Mouse (Mus musculus) heart, postnatal 0 days (tissue): ENCODE data around the gene H2al2a.

ENCODE experiments used
- CTCF ChIP-seq: IDR thresholded peaks from 2 replicates; pipeline ENCODE4 v1.5.1; 2016; ENCODE audit warnings: antibody characterized with exemption, control low read depth, low read depth
- EP300 ChIP-seq: IDR thresholded peaks from 2 replicates; pipeline ENCODE4 v1.6.1; 2016; ENCODE audit warnings: antibody characterized with exemption, low read depth

GRCm38 (mm10) chr2:17970187-17970586 is 26.6 kb downstream of the H2al2a start:
- TF ChIP-seq CTCF (no peak), EP300 (no peak)
